Mouse (Mus musculus) gastrocnemius, adult 2 months (tissue): ENCODE measurements around the gene Gm20388. TPM values are rescaled to one million over a fixed set of nuclear protein-coding genes. Genes with fewer than 3 reads are reported as not detected.
"Not testable (repeated sequence)": the region's sequence is repeated elsewhere in the genome, so short reads cannot be mapped to it uniquely, and the experiment has no call there.

Experiments used
- DNase-seq: peaks from one replicate; pipeline ENCODE4 v3.0.0; 2022
- H3K27ac ChIP-seq: fragments of 200-600 bp; 2 replicates; pipeline ENCODE4 v1.8.1; 2022; ENCODE audit warnings: mild to moderate bottlenecking
- H3K4me3 ChIP-seq: fragments of 200-600 bp; 2 replicates; pipeline ENCODE4 v1.8.1; 2022; ENCODE audit warnings: mild to moderate bottlenecking, moderate library complexity
- CTCF ChIP-seq: fragments of 200-600 bp; IDR thresholded peaks from 2 replicates; pipeline ENCODE4 v1.8.1; 2022; ENCODE audit warnings: antibody characterized with exemption, mild to moderate bottlenecking, moderate library complexity
- intact Hi-C: fragments of 180-260 bp; cut with DNase I; formaldehyde crosslinking; loops from one replicate; pipeline ENCODE4 v1.15.1; 2025
- total RNA-seq, 2 experiments: library from RNA; stranded (reverse); gene quantifications; 2 replicates each; pipeline ENCODE4 v1.2.3; 2021

Gene Gm20388
- total RNA-seq, 2 experiments from 2014 or later: 6.1 to 15.0 TPM

DNA sequence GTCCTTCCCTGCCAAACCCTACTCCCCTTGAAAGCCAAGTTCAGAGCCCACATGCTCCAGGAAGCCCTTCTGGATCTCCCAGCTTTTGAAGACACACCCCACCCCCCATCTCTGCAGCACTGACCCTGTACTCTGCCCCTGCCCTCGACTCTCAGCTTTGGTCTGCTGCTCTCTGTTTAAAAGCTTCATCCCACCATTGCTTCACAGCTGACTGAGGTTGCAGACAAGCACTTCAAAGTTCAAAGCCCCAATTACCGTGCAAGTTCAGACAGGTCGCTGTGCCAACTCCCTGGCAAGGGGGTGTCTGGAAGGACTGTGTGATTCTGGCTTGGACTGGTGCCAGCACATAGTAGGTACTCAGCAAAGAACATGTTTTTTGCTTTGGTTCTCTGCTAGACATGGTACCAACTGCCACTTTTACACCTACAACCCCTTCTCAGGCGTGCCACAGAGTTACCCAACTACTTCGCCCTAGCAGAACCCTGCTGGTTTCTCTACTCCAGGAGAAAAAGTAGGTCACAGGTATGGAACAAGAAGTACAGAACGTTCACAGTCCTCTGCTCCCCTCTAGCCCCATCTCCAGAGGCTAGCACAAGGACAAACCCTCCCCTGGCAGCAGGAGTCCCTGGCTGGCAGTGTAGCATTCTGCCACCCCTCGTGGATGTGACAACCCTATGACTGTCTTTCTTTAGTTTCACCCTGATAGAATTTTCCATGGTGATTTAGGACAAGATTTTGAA, 440.9 kb downstream of the Gm20388 start:
- intact Hi-C loops: no loop called here

GRCm38 (mm10) chr8:120352096-120352495, 441.5 kb downstream of the Gm20388 start:
- TF ChIP-seq CTCF: no peak
- H3K4me3 ChIP-seq: no peak overlapping the region
- intact Hi-C loops: no loop called here
- no peak overlapping the region for H3K27ac ChIP-seq
- no peak for DNase-seq

More for the DNA sequence above, 440.9 kb downstream of the Gm20388 start:
- Histone ChIP-seq H3K4me3 (no peak overlapping the region), H3K27ac (no peak overlapping the region)
- DNase-seq: no peak
- TF ChIP-seq CTCF: no peak

DNA sequence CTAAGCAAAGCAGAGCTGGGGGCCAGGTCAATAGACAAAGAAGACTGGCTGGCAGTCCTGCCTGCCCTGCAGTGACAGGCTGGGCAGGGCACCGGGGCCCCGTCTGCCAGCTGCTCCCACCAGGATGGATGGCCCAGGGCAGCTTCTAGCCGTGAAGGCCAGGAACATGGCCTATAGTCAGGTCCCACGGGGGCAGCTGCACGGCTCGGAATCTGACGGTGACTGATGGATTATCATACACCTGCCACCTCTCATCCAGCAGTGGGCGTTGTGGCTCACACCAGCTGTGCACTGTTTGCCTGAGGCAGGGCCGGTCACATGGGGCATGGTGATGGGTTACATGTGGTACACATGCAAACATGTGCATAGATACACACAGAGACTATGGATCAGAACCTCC, 445.4 kb downstream of the Gm20388 start:
- no peak for TF ChIP-seq CTCF
- intact Hi-C loops: no loop called here
- DNase-seq: no peak
- Histone ChIP-seq H3K4me3 (no peak overlapping the region), H3K27ac (no peak overlapping the region)

GRCm38 (mm10) chr8:120357504-120357903, 446.9 kb downstream of the Gm20388 start:
- no peak for DNase-seq
- intact Hi-C loops: no loop called here
- no peak overlapping the region for H3K4me3 ChIP-seq
- peak overlapping the region; percentile 20; the same call in 1 of the 2 replicates for H3K27ac ChIP-seq
- TF ChIP-seq CTCF: no peak

GRCm38 (mm10) chr8:120361301-120361700, 450.7 kb downstream of the Gm20388 start:
- intact Hi-C loops: no loop called here
- peak; percentile 79 for DNase-seq
- Histone ChIP-seq H3K4me3 (no peak overlapping the region), H3K27ac (0 out of 2 replicates have a peak overlapping the region, but pooled peaks have one; percentile 12)
- no peak for TF ChIP-seq CTCF

DNA sequence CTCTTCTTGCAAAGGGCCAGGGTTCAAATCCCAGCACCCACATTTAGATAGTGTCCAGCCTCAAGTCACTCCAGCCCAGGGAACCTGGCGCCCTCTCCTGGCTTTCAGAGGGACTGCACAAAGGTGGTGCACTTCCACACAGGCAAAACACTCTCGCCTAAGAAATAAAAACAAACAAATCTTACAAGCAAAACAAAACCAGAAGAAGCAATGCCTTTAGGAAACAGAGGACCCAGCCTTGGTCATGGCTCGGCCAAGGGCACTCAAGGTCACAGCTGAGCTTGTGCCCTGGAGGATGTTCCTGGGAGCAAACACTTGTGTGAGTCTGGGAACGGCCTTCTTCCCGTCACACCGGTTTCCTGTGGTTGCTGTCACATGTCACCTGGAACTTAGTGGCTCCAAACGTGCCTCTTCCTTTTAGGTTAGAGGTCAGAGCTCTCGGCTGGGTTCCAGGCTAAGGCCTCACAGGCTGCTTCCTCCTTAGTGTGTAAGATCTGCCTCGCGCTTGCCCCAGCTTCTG, 453.0 kb downstream of the Gm20388 start:
- TF ChIP-seq CTCF: peak; percentile 64
- H3K4me3 ChIP-seq: no peak overlapping the region
- H3K27ac ChIP-seq: peak overlapping the region; percentile 78
- DNase-seq: peak; percentile 62
- intact Hi-C loops: loop anchor here (2.0 kb wide), 1 partner anchor 39 kb away; no protein-coding TSS in a partner anchor

DNA sequence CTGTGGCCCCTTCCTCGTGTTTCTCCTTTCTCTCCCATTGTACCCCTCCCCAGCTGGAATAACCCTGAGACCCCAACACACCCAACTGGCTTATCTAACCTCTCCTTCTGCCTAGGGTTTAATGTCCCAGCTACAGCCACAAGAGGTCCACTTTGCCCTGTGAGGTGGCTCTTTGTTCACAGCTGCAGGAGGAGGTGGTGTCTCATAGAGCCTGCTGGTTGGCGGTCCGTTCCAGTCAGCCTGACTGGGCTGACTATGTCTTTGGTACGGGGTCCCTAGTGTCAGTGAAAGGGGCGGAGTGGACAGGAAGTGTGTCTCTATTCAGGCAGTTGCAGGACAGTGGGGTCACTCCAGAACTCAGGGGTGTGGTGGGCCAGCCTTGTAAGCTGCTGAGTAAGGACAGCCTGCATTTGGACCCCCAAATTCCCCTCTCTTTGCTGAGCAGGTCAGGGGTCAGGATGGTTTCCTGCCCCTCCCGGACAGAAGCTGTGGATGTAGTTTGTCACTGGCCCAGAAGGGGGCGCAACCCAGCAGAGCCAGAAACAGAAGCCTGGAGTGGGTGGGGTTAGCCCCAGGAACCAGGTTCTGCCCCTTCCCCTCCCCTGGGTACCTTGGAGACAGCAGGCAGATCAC, 453.6 kb downstream of the Gm20388 start:
- DNase-seq: peak; percentile 67
- intact Hi-C loops: loop anchor here (2.0 kb wide), 1 partner anchor 39 kb away; no protein-coding TSS in a partner anchor
- H3K4me3 ChIP-seq: no peak overlapping the region
- peak overlapping the region; percentile 78 for H3K27ac ChIP-seq
- TF ChIP-seq CTCF: peak; percentile 67

- intact Hi-C loops: loop anchor here (5.0 kb wide), 1 partner anchor 170 kb away; no protein-coding TSS in a partner anchor
- H3K4me3 ChIP-seq: no peak overlapping the region
- H3K27ac ChIP-seq: peak overlapping the region; percentile 54; the same call in 1 of the 2 replicates
- no peak for DNase-seq
- no peak for TF ChIP-seq CTCF
These were observed 456.2 kb downstream of the Gm20388 start for GRCm38 (mm10) chr8:120366840-120367239.

GRCm38 (mm10) chr8:120368191-120368590, 457.6 kb downstream of the Gm20388 start:
- DNase-seq, H3K4me3 ChIP-seq: not testable (repeated sequence)
- peak overlapping the region; percentile 86 for H3K27ac ChIP-seq
- intact Hi-C loops: loop anchor here (5.0 kb wide), 1 partner anchor 169 kb away; no protein-coding TSS in a partner anchor

DNA sequence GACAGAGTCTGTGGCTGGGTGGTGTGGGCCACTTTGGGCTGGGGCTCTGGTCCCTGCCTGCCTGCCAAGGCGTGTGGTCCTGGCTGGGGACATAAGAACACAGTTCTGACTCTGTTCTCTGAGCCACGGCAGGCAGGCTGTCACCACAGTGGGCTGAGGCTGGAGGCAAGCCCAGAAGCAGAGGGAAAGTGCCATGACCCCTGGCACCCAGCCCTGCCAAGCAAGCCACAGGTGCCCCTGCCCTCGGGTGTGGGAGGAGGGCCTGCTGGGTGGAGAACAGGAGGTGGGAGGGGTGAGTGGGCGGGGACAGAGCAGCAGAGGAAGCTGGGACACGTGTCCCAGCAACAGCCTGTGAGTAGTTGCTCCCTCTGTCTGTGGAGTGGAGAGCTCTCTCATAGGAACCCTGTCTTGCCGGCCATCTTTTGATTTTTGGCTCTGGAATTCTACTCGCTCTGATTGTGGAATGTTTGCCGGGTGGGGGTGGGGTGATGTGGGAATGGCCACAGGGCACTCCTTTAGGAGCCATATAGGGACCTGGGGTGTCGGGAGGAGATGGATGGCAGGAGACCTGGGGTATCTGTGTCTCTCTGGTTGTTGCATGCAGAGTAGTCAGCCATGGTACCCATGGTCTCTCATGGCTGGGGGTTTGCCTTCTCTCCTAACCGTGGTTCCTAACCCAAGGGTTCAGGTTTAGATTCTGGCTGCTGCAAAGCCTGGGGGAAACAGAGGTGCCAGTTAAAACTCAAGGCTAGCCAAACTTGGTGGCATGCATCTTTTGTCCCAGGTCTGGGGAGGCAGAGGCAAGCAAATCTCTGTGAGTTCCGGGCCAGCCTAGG, 458.4 kb downstream of the Gm20388 start:
- peak overlapping the region; percentile 86 for H3K27ac ChIP-seq
- intact Hi-C loops: loop anchor here (5.0 kb wide), 1 partner anchor 168 kb away; no protein-coding TSS in a partner anchor
- TF ChIP-seq CTCF: peak; percentile 59
- H3K4me3 ChIP-seq: peak overlapping the region; percentile 34
- peak; percentile 94 for DNase-seq

- peak; percentile 46 for DNase-seq
- 0 out of 2 replicates have a peak, but pooled peaks have one; percentile 1 for TF ChIP-seq CTCF
- intact Hi-C loops: loop anchor here (5.0 kb wide), 1 partner anchor 167 kb away; no protein-coding TSS in a partner anchor
- Histone ChIP-seq H3K27ac (peak overlapping the region; percentile 86), H3K4me3 (no peak overlapping the region)
These were observed 459.3 kb downstream of the Gm20388 start for GRCm38 (mm10) chr8:120369956-120370355.

DNA sequence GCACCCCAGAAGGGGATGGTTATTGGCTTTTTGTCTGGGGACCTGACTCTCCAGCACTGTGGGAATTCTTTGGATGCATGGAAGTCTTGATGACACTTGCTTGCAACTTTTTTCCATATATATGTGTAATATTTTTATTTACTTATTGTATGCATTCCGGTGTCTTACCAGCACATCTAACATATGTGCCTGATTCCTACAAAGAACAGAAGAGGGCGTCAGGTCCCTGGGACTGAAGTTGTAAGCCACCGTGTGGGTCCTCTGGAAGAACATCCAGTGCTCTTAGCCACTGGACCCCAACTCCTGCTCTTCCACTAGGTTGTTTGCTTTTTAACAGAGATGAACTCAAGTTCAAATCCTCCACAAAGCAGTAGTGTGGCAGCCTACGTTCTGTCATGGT, 459.8 kb downstream of the Gm20388 start:
- intact Hi-C loops: no loop called here
- TF ChIP-seq CTCF: peak; percentile 4; the same call in 1 of the 2 replicates
- DNase-seq: no peak
- Histone ChIP-seq H3K4me3 (no peak overlapping the region), H3K27ac (peak overlapping the region; percentile 86)
